Mouse (Mus musculus): Measurements from ENCODE around the gene Olfr164.

Olfr164 gene

DNA sequence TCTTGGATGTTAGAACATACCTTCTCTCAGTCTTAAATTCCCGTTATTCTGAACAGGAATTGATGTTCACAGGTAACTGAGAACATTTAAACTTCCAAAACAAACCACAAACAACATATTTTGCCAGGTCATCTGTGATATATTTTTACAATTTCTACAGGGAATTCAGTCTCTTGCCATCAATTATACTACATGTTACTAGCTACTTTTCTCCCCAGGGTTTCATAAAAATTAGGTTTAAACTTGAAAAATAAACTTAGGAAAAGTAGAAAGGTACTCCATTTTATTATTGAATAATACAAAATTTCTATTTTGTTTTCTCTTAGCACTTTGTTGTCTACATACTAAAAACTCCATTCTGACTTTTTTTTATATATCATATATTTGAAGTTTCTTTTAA lies at the start of gene Olfr164:
Olfr164 (minus strand) TSS at position 101 of the 400 bp plus-strand sequence.
- DNase-seq = no peak

- no peak for DNase-seq
Measured at GRCm38 (mm10) chr16:19349111-19349510, 35.2 kb upstream of the Olfr164 start.

GRCm38 (mm10) chr16:19263235-19263634 lies 50.6 kb downstream of the Olfr164 start:
- DNase-seq = no peak

GRCm38 (mm10) chr16:19260780-19261179 lies 53.1 kb downstream of the Olfr164 start:
- no peak for DNase-seq

DNA sequence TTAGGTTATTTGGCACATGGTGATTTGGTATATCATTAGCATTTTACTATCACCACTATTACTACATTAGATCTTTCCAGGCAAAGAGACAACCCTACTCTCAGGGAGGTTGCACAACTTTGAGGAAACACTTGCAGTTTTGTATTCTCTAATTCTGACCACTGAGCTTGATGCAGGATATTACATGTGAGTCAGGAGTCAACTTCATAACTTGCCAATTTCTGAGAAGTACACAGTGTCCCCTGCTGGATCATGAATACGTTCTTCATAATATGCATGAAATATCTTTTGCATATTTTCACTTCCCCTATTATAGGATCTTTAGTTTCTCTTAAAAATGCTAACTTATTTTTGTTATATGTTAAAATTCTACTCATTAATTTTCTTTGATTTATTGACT lies 68.0 kb downstream of the Olfr164 start:
- no peak for DNase-seq

- DNase-seq = no peak
Measured at GRCm38 (mm10) chr16:19241539-19242025, 72.3 kb downstream of the Olfr164 start.

- DNase-seq = no peak
Measured at GRCm38 (mm10) chr16:19240792-19241538, 72.9 kb downstream of the Olfr164 start.

GRCm38 (mm10) chr16:19236719-19237118 lies 77.1 kb downstream of the Olfr164 start:
- DNase-seq = no peak

Measured in kidney, postnatal 25 days (tissue).